Mouse (Mus musculus): ENCODE measurements around the gene E2f2.

E2f2 gene

GRCm38 (mm10) chr4:136172011-136172541 is at the start of gene E2f2:
Gene E2f2, plus strand, starts transcription at chr4:136172394.
- no peak for DNase-seq (ENCODE audit: low read depth, low spot score)

- DNase-seq (ENCODE audit: low read depth, low spot score): no peak
Measured at GRCm38 (mm10) chr4:136123111-136123791, 48.9 kb upstream of the E2f2 start.

GRCm38 (mm10) chr4:136123792-136124161 is 48.4 kb upstream of the E2f2 start:
- no peak for DNase-seq (ENCODE audit: low read depth, low spot score)

- DNase-seq (ENCODE audit: low read depth, low spot score): no peak
Measured at GRCm38 (mm10) chr4:136124581-136124980, 47.6 kb upstream of the E2f2 start.

- no peak for DNase-seq (ENCODE audit: low read depth, low spot score)
Measured at GRCm38 (mm10) chr4:136125458-136125857, 46.7 kb upstream of the E2f2 start.

GRCm38 (mm10) chr4:136126019-136126418 is 46.2 kb upstream of the E2f2 start:
- no peak for DNase-seq (ENCODE audit: low read depth, low spot score)

GRCm38 (mm10) chr4:136127670-136128069 is 44.5 kb upstream of the E2f2 start:
- no peak for DNase-seq (ENCODE audit: low read depth, low spot score)

- DNase-seq (ENCODE audit: low read depth, low spot score): no peak
Measured at GRCm38 (mm10) chr4:136129842-136130241, 42.4 kb upstream of the E2f2 start.

- DNase-seq (ENCODE audit: low read depth, low spot score): no peak
Measured at GRCm38 (mm10) chr4:136133801-136134200, 38.4 kb upstream of the E2f2 start.

GRCm38 (mm10) chr4:136134418-136134977 is 37.7 kb upstream of the E2f2 start:
- no peak for DNase-seq (ENCODE audit: low read depth, low spot score)

- no peak for DNase-seq (ENCODE audit: low read depth, low spot score)
Measured at GRCm38 (mm10) chr4:136134978-136135873, 37.0 kb upstream of the E2f2 start.

- no peak for DNase-seq (ENCODE audit: low read depth, low spot score)
Measured at GRCm38 (mm10) chr4:136135874-136136728, 36.1 kb upstream of the E2f2 start.

- DNase-seq (ENCODE audit: low read depth, low spot score): no peak
Measured at GRCm38 (mm10) chr4:136139326-136140110, 32.7 kb upstream of the E2f2 start.

GRCm38 (mm10) chr4:136140327-136141250 is 31.6 kb upstream of the E2f2 start:
- peak; percentile 95 for DNase-seq (ENCODE audit: low read depth, low spot score)

GRCm38 (mm10) chr4:136142267-136143192 is 29.7 kb upstream of the E2f2 start:
- DNase-seq (ENCODE audit: low read depth, low spot score): no peak

GRCm38 (mm10) chr4:136143193-136143976 is 28.8 kb upstream of the E2f2 start, which contains the start of gene Id3:
Gene Id3, plus strand, starts transcription at chr4:136143497.
- DNase-seq (ENCODE audit: low read depth, low spot score): peak; percentile 95

- DNase-seq (ENCODE audit: low read depth, low spot score): no peak
Measured at GRCm38 (mm10) chr4:136144126-136144926, 27.9 kb upstream of the E2f2 start.

Data from embryo, embryonic 11.5 days (tissue).